Mouse (Mus musculus): ENCODE results near the gene Fads1. TPM values are rescaled to one million over a fixed set of nuclear protein-coding genes. Genes with fewer than 3 reads are reported as not detected.

The Fads1 gene
- polyA plus RNA-seq, 1 experiment: 161 TPM

- no peaks in the 10 kb centered on the region for H3K27me3 ChIP-seq (ENCODE audit: control insufficient read depth, insufficient read depth, low read length)
- H3K4me1 ChIP-seq (ENCODE audit: control insufficient read depth, insufficient read depth, low read length): no peaks in the 10 kb centered on the region
- no peak for DNase-seq
- under 1% methylated on average over 23 of the region's 23 CpGs for WGBS
- TF ChIP-seq POLR2A (IDR thresholded peaks at IDR 0.05; ENCODE audit: borderline replicate concordance, insufficient read depth, low read length) (no peak), CTCF (IDR thresholded peaks at IDR 0.05; ENCODE audit: borderline replicate concordance, insufficient read depth, low read depth, low read length) (no peak)
- H3K27ac ChIP-seq (ENCODE audit: insufficient read depth, low read length): no peak overlapping the region
- peak overlapping the region; percentile 83 for H3K4me3 ChIP-seq (replicated peaks; ENCODE audit: insufficient read depth, low read depth, low read length)
Observed at GRCm38 (mm10) chr19:10203146-10203847, 20.6 kb downstream of the Fads1 start.

- Histone ChIP-seq H3K27ac (ENCODE audit: insufficient read depth, low read length) (peak within 1 kb of the TSS; percentile 79), H3K4me3 (replicated peaks; ENCODE audit: insufficient read depth, low read depth, low read length) (peak within 1 kb of the TSS; percentile 83), H3K27me3 (ENCODE audit: control insufficient read depth, insufficient read depth, low read length) (no peaks in the 10 kb centered on the region), H3K4me1 (ENCODE audit: control insufficient read depth, insufficient read depth, low read length) (no peaks in the 10 kb centered on the region)
- TF ChIP-seq CTCF (IDR thresholded peaks at IDR 0.05; ENCODE audit: borderline replicate concordance, insufficient read depth, low read depth, low read length) (no peak), POLR2A (IDR thresholded peaks at IDR 0.05; ENCODE audit: borderline replicate concordance, insufficient read depth, low read length) (peak; percentile 81)
- under 1% methylated on average over 40 of the region's 40 CpGs for WGBS
- peak; percentile 90 to 96 for DNase-seq
Observed at GRCm38 (mm10) chr19:10203848-10204615, 21.3 kb downstream of the Fads1 start, which contains the start of the genes Tmem258 and Fen1. TSS of gene Tmem258 (plus strand) at chr19:10204014. TSS of gene Fen1 (minus strand) at chr19:10204169.

DNA sequence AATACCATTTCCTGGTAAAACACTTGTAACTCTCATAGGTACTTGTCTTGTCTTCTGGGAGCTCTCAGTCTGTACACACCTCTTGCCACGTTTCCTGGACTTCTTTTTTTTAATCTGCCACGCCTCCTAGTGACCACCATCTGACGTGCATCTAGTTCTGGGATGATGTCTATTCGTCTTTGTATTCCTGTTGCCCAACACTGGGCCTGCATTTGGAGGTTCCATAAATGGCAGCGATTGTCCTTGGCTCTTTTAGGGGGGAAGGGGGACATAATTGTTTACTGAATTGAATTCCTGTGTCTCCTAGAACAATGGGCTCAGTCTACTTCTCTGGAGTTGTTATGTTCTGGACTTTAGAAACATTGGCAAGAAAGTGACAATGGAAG is 21.9 kb downstream of the Fads1 start:
- Histone ChIP-seq H3K4me1 (ENCODE audit: control insufficient read depth, insufficient read depth, low read length) (no peaks in the 10 kb centered on the region), H3K27me3 (ENCODE audit: control insufficient read depth, insufficient read depth, low read length) (no peaks in the 10 kb centered on the region), H3K27ac (ENCODE audit: insufficient read depth, low read length) (no peak overlapping the region), H3K4me3 (replicated peaks; ENCODE audit: insufficient read depth, low read depth, low read length) (peak overlapping the region; percentile 27)
- DNase-seq: peak in 1 of 2 experiments; percentile 58
- WGBS: 0% methylated on average over 5 of the region's 5 CpGs
- TF ChIP-seq POLR2A (IDR thresholded peaks at IDR 0.05; ENCODE audit: borderline replicate concordance, insufficient read depth, low read length) (no peak), CTCF (IDR thresholded peaks at IDR 0.05; ENCODE audit: borderline replicate concordance, insufficient read depth, low read depth, low read length) (no peak; the same call in 1 of the 2 replicates)

DNA sequence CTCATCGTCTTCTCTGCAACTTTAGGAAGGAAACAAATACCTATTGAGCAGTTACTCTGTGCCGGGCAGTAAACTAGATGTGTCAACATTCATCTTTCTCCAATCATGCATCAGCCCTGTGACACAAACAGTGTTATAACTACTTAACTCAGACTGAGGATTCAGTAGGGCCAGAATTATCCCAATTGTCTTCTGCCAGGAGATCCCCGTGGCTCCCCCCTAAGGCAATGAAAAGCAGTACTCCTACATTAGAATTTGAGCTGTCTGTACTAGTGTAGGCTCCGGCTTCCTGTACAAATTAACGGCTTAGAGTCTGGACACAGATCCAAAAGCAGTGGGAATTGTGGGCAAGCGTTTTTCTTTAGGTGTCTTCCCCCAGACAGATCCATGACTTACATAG is 22.4 kb downstream of the Fads1 start:
- Histone ChIP-seq H3K27ac (ENCODE audit: insufficient read depth, low read length) (no peak overlapping the region; the same call in 1 of the 2 replicates), H3K27me3 (ENCODE audit: control insufficient read depth, insufficient read depth, low read length) (no peaks in the 10 kb centered on the region), H3K4me1 (ENCODE audit: control insufficient read depth, insufficient read depth, low read length) (no peaks in the 10 kb centered on the region), H3K4me3 (replicated peaks; ENCODE audit: insufficient read depth, low read depth, low read length) (no peak overlapping the region)
- no peak for DNase-seq
- TF ChIP-seq POLR2A (IDR thresholded peaks at IDR 0.05; ENCODE audit: borderline replicate concordance, insufficient read depth, low read length): no peak
- no peak for TF ChIP-seq CTCF (IDR thresholded peaks at IDR 0.05; ENCODE audit: borderline replicate concordance, insufficient read depth, low read depth, low read length)
- WGBS: 62% methylated on average over 6 of the region's 6 CpGs

GRCm38 (mm10) chr19:10208851-10209250 is 26.2 kb downstream of the Fads1 start:
- DNase-seq: no peak

GRCm38 (mm10) chr19:10210885-10211284 is 28.2 kb downstream of the Fads1 start:
- no peaks in the 10 kb centered on the region for H3K27me3 ChIP-seq (ENCODE audit: control insufficient read depth, insufficient read depth, low read length)
- TF ChIP-seq POLR2A (IDR thresholded peaks at IDR 0.05; ENCODE audit: borderline replicate concordance, insufficient read depth, low read length): no peak
- TF ChIP-seq CTCF (IDR thresholded peaks at IDR 0.05; ENCODE audit: borderline replicate concordance, insufficient read depth, low read depth, low read length): no peak
- no peak overlapping the region for H3K27ac ChIP-seq (ENCODE audit: insufficient read depth, low read length)
- H3K4me3 ChIP-seq (replicated peaks; ENCODE audit: insufficient read depth, low read depth, low read length): no peak overlapping the region
- no peak for DNase-seq
- 87% methylated on average over 4 of the region's 4 CpGs for WGBS
- no peaks in the 10 kb centered on the region for H3K4me1 ChIP-seq (ENCODE audit: control insufficient read depth, insufficient read depth, low read length)

More at GRCm38 (mm10) chr19:10208851-10209250, 26.2 kb downstream of the Fads1 start:
- Histone ChIP-seq H3K27me3 (ENCODE audit: control insufficient read depth, insufficient read depth, low read length) (no peaks in the 10 kb centered on the region), H3K4me3 (replicated peaks; ENCODE audit: insufficient read depth, low read depth, low read length) (no peak overlapping the region), H3K4me1 (ENCODE audit: control insufficient read depth, insufficient read depth, low read length) (no peaks in the 10 kb centered on the region), H3K27ac (ENCODE audit: insufficient read depth, low read length) (no peak overlapping the region)
- WGBS: 67% methylated on average over 3 of the region's 3 CpGs
- TF ChIP-seq CTCF (IDR thresholded peaks at IDR 0.05; ENCODE audit: borderline replicate concordance, insufficient read depth, low read depth, low read length): no peak

DNA sequence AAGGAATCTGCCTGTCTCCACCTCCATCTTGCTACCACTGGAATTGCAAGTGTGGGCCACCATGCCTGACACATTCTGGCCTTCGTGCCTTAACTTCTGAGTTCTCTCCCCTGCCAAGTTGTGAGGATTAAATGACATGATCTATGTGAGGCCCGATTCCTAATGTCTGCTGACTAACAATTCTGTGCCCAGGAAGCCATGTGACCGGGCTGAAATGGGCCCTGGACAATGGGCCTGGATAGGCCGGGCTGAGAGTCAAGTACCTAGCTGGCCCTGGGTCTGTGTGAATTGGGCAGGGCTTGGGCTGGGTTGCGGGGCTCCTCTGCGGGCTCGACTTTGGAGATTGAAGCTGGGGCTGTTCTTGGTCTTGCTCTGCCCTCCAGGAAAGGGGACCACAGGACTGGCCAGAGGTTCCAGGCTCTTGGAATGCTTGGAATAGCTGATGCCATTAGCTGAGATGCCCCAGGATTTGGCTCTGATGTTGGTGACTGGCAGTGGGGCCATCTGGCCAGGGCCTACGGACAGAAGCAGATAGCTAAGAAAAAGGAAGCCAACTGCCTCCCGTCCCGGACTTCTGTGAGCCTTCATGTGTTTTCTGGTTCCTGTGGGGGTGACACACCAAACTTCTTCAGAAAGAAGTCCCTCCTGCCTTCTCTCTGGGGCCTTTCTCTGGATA is 31.2 kb downstream of the Fads1 start:
- TF ChIP-seq CTCF (IDR thresholded peaks at IDR 0.05; ENCODE audit: borderline replicate concordance, insufficient read depth, low read depth, low read length) (no peak), POLR2A (IDR thresholded peaks at IDR 0.05; ENCODE audit: borderline replicate concordance, insufficient read depth, low read length) (no peak)
- H3K27me3 ChIP-seq (ENCODE audit: control insufficient read depth, insufficient read depth, low read length): no peaks in the 10 kb centered on the region
- no peak for DNase-seq
- H3K4me3 ChIP-seq (replicated peaks; ENCODE audit: insufficient read depth, low read depth, low read length): no peak overlapping the region
- WGBS: 40% methylated on average over 10 of the region's 10 CpGs
- no peaks in the 10 kb centered on the region for H3K4me1 ChIP-seq (ENCODE audit: control insufficient read depth, insufficient read depth, low read length)
- H3K27ac ChIP-seq (ENCODE audit: insufficient read depth, low read length): no peak overlapping the region

Data from cerebellum, adult 2 months (tissue).